Mouse (Mus musculus): Measurements from ENCODE around the gene Gabrg2. TPM values are rescaled to one million over a fixed set of nuclear protein-coding genes. Genes with fewer than 3 reads are reported as not detected.

Gene Gabrg2
- polyA plus RNA-seq, 1 experiment from 2014 or later, result 82.3 TPM

Other genes starting within 250 kb of the Gabrg2 start
- 7.1 and 7.7 TPM in 2 replicates for gene Gabra1, start 182.1 kb upstream of the Gabrg2 start, polyA plus RNA-seq (2015; fragmentation: Nextera tagmentation; extraction: Ambion mirVana)

Measured in hindbrain, embryonic 13.5 days (tissue).